Mouse (Mus musculus): Measurements from ENCODE around the gene Otog. TPM values are rescaled to one million over a fixed set of nuclear protein-coding genes. Genes with fewer than 3 reads are reported as not detected.

Otog gene
- polyA plus RNA-seq, 2 experiments: not detected

DNA sequence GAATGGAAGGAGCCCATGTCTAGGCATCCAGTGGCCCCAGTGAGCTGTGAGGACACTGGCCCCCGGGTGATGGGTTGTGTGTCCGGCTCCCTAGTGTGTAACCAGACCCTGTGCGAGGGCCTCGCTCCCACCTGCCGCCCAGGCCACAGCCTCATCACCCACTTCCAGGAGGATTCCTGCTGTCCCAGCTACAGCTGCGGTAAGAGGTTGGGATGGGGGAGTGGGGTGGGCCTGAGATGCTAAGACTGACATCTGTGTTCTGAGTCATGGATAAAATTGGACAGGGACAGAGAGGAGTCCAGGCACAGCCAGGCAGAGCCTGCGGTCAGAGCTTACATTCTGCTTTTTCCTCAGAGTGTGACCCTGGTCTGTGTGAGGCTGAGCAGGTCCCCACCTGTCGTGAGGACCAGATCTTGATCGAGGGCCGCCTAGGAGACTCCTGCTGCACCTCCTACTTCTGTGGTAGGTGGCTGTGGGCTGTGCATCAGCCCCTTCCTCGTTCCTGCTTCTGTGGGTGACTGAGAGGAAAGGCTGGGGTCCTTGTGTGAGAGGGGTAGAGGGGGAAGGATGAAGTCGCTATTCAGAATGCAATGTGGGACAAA is 60.3 kb downstream of the Otog start:
- Histone ChIP-seq H3K27ac (no peak overlapping the region), H3K4me1 (replicated peaks; ENCODE audit: control insufficient read depth in 2 of 2, insufficient read depth in 2 of 2, low read length in 1 of 2) (no peaks in the 10 kb centered on the region), H3K9me3 (ENCODE audit: control insufficient read depth, low read length) (no peaks in the 10 kb centered on the region), H3K36me3 (replicated peaks; ENCODE audit: control insufficient read depth, insufficient read depth, low read depth) (no peaks in the 10 kb centered on the region), H3K9ac (replicated peaks) (no peak overlapping the region), H3K4me2 (ENCODE audit: low read depth) (no peak overlapping the region), H3K27me3 (ENCODE audit: control insufficient read depth, insufficient read depth, low read length) (no peaks in the 10 kb centered on the region), H3K4me3 (ENCODE audit: insufficient read depth in 1 of 2, low read depth in 2 of 2, low read length in 2 of 2) (no peak overlapping the region)
- DNase-seq (ENCODE audit: low read depth in 3 of 3, low spot score in 3 of 3): no peak
- no peak for TF ChIP-seq EP300 (IDR thresholded peaks at IDR 0.05; ENCODE audit: low read depth)
- no peak for ATAC-seq (ENCODE audit: insufficient read depth)
- WGBS (ENCODE audit: insufficient replicate concordance): 58% methylated on average over 12 of the region's 12 CpGs

DNA sequence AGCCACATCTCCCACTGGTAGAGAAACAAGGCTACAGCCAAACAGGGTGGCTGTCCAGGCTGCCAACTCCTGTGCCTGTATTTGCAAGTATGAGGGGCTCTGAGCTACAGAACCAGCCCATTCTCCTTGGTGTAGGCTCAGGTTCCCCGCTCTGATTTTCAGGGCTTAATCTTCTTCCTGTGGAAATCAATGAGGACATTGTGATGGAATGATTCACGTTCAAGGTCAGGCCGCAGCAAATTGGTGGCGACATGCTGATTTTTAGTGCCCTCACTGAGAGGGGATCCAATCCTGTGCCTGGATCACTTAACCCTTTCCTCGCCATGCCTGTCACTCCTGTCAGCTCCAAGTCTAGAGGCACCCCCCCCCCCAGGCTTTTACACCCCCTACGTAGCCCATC is 72.7 kb downstream of the Otog start:
- Histone ChIP-seq H3K27me3 (ENCODE audit: control insufficient read depth, insufficient read depth, low read length) (no peaks in the 10 kb centered on the region), H3K4me2 (ENCODE audit: low read depth) (no peak overlapping the region), H3K36me3 (replicated peaks; ENCODE audit: control insufficient read depth, insufficient read depth, low read depth) (no peaks in the 10 kb centered on the region), H3K27ac (no peak overlapping the region), H3K4me1 (replicated peaks; ENCODE audit: control insufficient read depth in 2 of 2, insufficient read depth in 2 of 2, low read length in 1 of 2) (no peaks in the 10 kb centered on the region), H3K4me3 (ENCODE audit: insufficient read depth in 1 of 2, low read depth in 2 of 2, low read length in 2 of 2) (no peak overlapping the region), H3K9me3 (ENCODE audit: control insufficient read depth, low read length) (no peaks in the 10 kb centered on the region), H3K9ac (replicated peaks) (no peak overlapping the region)
- 39% methylated on average over 6 of the region's 6 CpGs for WGBS (ENCODE audit: insufficient replicate concordance)
- no peak for ATAC-seq (ENCODE audit: insufficient read depth)
- no peak for DNase-seq (ENCODE audit: low read depth in 3 of 3, low spot score in 3 of 3)
- TF ChIP-seq EP300 (IDR thresholded peaks at IDR 0.05; ENCODE audit: low read depth) (no peak), CTCF (IDR thresholded peaks at IDR 0.05; ENCODE audit: low read depth) (no peak)

DNA sequence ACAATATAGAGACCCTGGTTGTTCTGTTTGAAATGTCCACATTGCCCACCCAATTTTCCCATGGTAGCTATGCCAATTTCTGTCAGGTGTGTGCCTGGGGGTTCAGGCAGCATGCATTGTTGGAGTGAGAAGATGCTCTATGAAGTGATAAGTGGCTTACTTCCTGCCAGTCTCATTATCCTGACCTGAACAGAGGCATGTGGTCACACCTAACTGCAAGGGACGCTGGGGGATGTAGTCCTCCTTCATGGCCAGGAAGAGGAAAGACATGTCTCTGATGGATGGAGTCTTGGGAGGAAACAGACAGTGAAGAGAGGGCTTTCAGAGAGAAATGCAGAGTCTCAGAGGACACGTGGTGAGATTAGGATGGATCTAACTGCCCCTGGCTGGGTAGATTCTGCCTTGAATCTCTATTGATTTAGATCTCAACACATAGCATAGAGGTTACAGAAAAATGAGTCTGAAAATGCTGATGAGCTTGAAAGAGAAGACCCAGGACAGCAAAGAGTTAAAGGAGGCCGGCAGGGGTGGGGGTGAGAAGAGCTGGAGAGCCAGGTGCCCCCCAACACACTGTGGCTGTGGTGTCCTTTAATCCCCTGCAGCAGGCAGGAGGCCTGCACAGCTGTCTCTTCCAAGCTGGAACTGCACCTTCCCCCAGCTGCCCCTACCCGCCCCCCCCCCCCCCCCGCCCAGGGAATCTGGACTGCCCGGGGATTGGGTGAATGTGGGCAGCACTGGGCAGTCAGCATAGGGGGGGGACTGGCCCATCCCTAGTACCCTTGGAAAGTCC is 73.6 kb downstream of the Otog start:
- WGBS (ENCODE audit: insufficient replicate concordance): 31% methylated on average over 6 of the region's 6 CpGs
- no peaks in the 10 kb centered on the region for H3K27me3 ChIP-seq (ENCODE audit: control insufficient read depth, insufficient read depth, low read length)
- ATAC-seq (ENCODE audit: insufficient read depth): no peak
- H3K4me2 ChIP-seq (ENCODE audit: low read depth): no peak overlapping the region
- H3K36me3 ChIP-seq (replicated peaks; ENCODE audit: control insufficient read depth, insufficient read depth, low read depth): no peaks in the 10 kb centered on the region
- DNase-seq (ENCODE audit: low read depth in 3 of 3, low spot score in 3 of 3): no peak
- TF ChIP-seq CTCF (IDR thresholded peaks at IDR 0.05; ENCODE audit: low read depth) (no peak), EP300 (IDR thresholded peaks at IDR 0.05; ENCODE audit: low read depth) (no peak)
- no peaks in the 10 kb centered on the region for H3K9me3 ChIP-seq (ENCODE audit: control insufficient read depth, low read length)
- no peak overlapping the region for H3K4me3 ChIP-seq (ENCODE audit: insufficient read depth in 1 of 2, low read depth in 2 of 2, low read length in 2 of 2)
- H3K27ac ChIP-seq: no peak overlapping the region
- no peak overlapping the region for H3K9ac ChIP-seq (replicated peaks)
- H3K4me1 ChIP-seq (replicated peaks; ENCODE audit: control insufficient read depth in 2 of 2, insufficient read depth in 2 of 2, low read length in 1 of 2): no peaks in the 10 kb centered on the region

DNA sequence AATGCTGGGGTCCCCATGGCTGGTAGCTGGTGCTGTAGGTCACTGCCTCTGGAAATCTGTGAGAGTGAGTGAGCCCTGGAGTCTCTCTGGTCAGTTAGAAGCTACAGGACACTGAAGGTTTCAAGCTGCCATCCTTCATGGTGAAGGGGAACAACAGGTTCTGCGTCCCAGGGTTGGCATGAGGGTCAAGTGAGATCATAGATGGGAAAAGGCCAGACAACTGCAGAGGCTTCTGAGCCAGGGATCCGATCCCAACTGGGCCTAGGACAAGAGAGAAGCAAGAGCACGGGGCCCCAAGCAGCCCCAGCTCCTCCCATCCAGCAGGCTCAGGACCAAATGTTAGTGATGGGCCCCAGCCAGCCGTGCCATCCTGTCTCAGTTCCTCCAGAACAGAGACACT is 74.9 kb downstream of the Otog start:
- no peak overlapping the region for H3K9ac ChIP-seq (replicated peaks)
- TF ChIP-seq CTCF (IDR thresholded peaks at IDR 0.05; ENCODE audit: low read depth): no peak
- no peak for TF ChIP-seq EP300 (IDR thresholded peaks at IDR 0.05; ENCODE audit: low read depth)
- no peak overlapping the region for H3K27ac ChIP-seq
- H3K4me2 ChIP-seq (ENCODE audit: low read depth): no peak overlapping the region
- no peaks in the 10 kb centered on the region for H3K36me3 ChIP-seq (replicated peaks; ENCODE audit: control insufficient read depth, insufficient read depth, low read depth)
- H3K9me3 ChIP-seq (ENCODE audit: control insufficient read depth, low read length): no peaks in the 10 kb centered on the region
- 48% methylated on average over 4 of the region's 4 CpGs for WGBS (ENCODE audit: insufficient replicate concordance)
- no peaks in the 10 kb centered on the region for H3K4me1 ChIP-seq (replicated peaks; ENCODE audit: control insufficient read depth in 2 of 2, insufficient read depth in 2 of 2, low read length in 1 of 2)
- ATAC-seq (ENCODE audit: insufficient read depth): no peak
- no peak for DNase-seq (ENCODE audit: low read depth in 3 of 3, low spot score in 3 of 3)
- no peaks in the 10 kb centered on the region for H3K27me3 ChIP-seq (ENCODE audit: control insufficient read depth, insufficient read depth, low read length)
- no peak overlapping the region for H3K4me3 ChIP-seq (ENCODE audit: insufficient read depth in 1 of 2, low read depth in 2 of 2, low read length in 2 of 2)

DNA sequence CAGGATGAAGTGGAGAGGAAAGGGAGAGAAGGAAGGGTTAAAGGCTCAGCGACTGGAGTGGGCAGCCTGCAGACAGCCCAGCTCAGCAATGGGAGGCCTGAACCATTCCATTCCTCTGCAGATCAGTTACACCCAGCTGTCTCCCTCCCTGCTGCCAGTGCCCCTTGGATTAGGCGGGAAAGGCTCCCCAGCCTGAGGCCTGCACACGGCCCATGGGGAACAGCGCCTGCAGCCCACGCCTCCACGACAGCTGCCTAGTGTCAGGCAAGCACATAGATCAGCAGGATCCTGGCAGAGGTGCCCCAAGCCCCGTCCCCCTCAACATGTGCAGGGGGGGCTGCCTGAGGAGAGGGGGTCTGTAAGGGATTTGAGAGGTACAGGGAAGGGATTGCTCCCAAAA is 76.2 kb downstream of the Otog start:
- no peaks in the 10 kb centered on the region for H3K36me3 ChIP-seq (replicated peaks; ENCODE audit: control insufficient read depth, insufficient read depth, low read depth)
- H3K27ac ChIP-seq: no peak overlapping the region
- no peaks in the 10 kb centered on the region for H3K4me1 ChIP-seq (replicated peaks; ENCODE audit: control insufficient read depth in 2 of 2, insufficient read depth in 2 of 2, low read length in 1 of 2)
- H3K9me3 ChIP-seq (ENCODE audit: control insufficient read depth, low read length): no peaks in the 10 kb centered on the region
- no peak overlapping the region for H3K4me3 ChIP-seq (ENCODE audit: insufficient read depth in 1 of 2, low read depth in 2 of 2, low read length in 2 of 2)
- ATAC-seq (ENCODE audit: insufficient read depth) (no peak), DNase-seq (ENCODE audit: low read depth in 3 of 3, low spot score in 3 of 3) (no peak)
- H3K4me2 ChIP-seq (ENCODE audit: low read depth): no peak overlapping the region
- no peak overlapping the region for H3K9ac ChIP-seq (replicated peaks)
- no peaks in the 10 kb centered on the region for H3K27me3 ChIP-seq (ENCODE audit: control insufficient read depth, insufficient read depth, low read length)
- TF ChIP-seq EP300 (IDR thresholded peaks at IDR 0.05; ENCODE audit: low read depth) (no peak), CTCF (IDR thresholded peaks at IDR 0.05; ENCODE audit: low read depth) (no peak)
- 31% methylated on average over 7 of the region's 7 CpGs for WGBS (ENCODE audit: insufficient replicate concordance)

All from liver, embryonic 14.5 days (tissue).